Mouse (Mus musculus) bone marrow macrophage, adult 2 months (primary cell): ENCODE results near the gene Calhm5. TPM values are rescaled to one million over a fixed set of nuclear protein-coding genes. Genes with fewer than 3 reads are reported as not detected.
A peak's percentile ranks its signal among the peaks of the same experiment; 100 is the strongest.

ENCODE experiments used
- H3K27ac ChIP-seq: 2 replicates; pipeline ENCODE4 v1.5.1; 2012; ENCODE audit warnings: low read depth, low read length; ENCODE audit not compliant: insufficient read depth
- H3K4me1 ChIP-seq: 2 replicates; pipeline ENCODE4 v1.6.1; 2012; ENCODE audit warnings: low read length; ENCODE audit not compliant: control insufficient read depth, insufficient read depth
- H3K4me3 ChIP-seq: 2 replicates; pipeline ENCODE4 v1.5.1; 2012; ENCODE audit warnings: mild to moderate bottlenecking, low read length, moderate library complexity; ENCODE audit not compliant: insufficient read depth
- CTCF ChIP-seq: IDR thresholded peaks from 2 replicates; pipeline ENCODE4 v1.5.1; 2012; ENCODE audit warnings: low read depth, mild to moderate bottlenecking, low read length, moderate library complexity
- POLR2A ChIP-seq: IDR thresholded peaks from 2 replicates; pipeline ENCODE4 v1.6.1; 2012; ENCODE audit warnings: mild to moderate bottlenecking, low read depth, low read length, borderline replicate concordance
- polyA plus RNA-seq: library from polyadenylated mRNA; stranded (reverse); fragments of >200 nt; gene quantifications from 2 replicates; pipeline ENCODE4 v1.2.4, GENCODE M21; 2012; ENCODE audit not compliant: missing spikeins, insufficient read depth, insufficient read length

The Calhm5 gene
- not detected in 2 replicates for polyA plus RNA-seq

DNA sequence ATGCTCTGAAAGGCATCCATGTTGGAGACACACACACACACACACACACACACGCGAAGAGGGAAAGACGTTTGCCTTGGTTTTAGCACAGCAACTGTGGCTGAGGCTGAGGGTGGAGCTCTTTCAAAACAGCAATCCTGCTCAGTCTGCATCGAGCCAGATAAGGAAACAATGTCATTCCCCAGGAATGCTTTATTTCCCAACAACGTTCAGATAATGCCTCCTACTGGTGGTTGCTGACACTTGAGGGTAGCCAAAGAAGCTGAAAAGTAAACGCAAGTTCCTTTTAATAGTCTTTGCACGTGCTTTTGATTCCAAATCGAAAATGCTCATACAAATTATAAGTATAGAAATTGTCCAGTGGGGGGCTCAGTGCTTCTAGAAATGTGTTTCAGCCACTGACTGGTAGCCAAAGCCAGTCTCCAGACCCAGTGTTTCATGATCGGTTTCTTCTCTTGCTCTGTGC is at the start of gene Calhm5:
Gene Calhm5, minus strand, starts transcription at position 102 of the 466 bp plus-strand sequence.
- Histone ChIP-seq H3K4me3 (peak within 1 kb of the TSS; percentile 27; the same call in 1 of the 2 replicates), H3K27ac (no peak within 1 kb of the TSS), H3K4me1 (peaks cover 9% of the 10 kb centered on the region)
- TF ChIP-seq POLR2A: no peak
- TF ChIP-seq CTCF: no peak

- TF ChIP-seq CTCF (no peak), POLR2A (no peak)
- Histone ChIP-seq H3K27ac (no peak overlapping the region), H3K4me3 (no peak overlapping the region), H3K4me1 (peaks cover 11% of the 10 kb centered on the region)
These were observed 45.4 kb upstream of the Calhm5 start for GRCm38 (mm10) chr10:34141693-34142092.

DNA sequence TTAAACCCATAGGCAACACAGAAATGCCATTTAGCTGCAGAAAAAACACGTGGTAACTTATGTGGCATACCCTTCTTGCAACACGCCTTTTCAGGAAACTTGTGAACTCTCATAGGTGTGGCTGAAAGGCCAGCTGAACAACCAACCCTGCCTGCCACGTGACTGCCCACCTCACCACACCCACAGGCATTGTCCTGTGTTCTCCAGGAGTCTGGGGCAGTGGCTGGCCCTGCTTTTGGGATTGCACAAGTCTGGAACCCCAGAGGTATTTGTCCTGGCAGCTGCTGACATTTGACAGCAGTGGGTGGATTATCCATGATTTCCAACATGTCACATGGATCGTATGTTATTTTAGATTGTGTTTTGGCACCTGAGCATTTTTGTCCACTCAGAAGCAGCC is 43.4 kb upstream of the Calhm5 start:
- no peak overlapping the region for H3K27ac ChIP-seq
- TF ChIP-seq CTCF (no peak), POLR2A (no peak)
- peaks cover 11% of the 10 kb centered on the region for H3K4me1 ChIP-seq
- H3K4me3 ChIP-seq: no peak overlapping the region

GRCm38 (mm10) chr10:34138027-34138426 is 41.7 kb upstream of the Calhm5 start:
- Histone ChIP-seq H3K4me1 (peaks cover 12% of the 10 kb centered on the region), H3K27ac (peak overlapping the region; percentile 74), H3K4me3 (no peak overlapping the region)
- TF ChIP-seq CTCF (no peak), POLR2A (no peak)

GRCm38 (mm10) chr10:34136432-34136831 is 40.1 kb upstream of the Calhm5 start:
- TF ChIP-seq POLR2A (no peak), CTCF (no peak)
- Histone ChIP-seq H3K4me1 (peaks cover 23% of the 10 kb centered on the region), H3K27ac (no peak overlapping the region), H3K4me3 (no peak overlapping the region)

- Histone ChIP-seq H3K4me1 (peaks cover 38% of the 10 kb centered on the region), H3K27ac (peak overlapping the region; percentile 92), H3K4me3 (no peak overlapping the region)
- TF ChIP-seq POLR2A (no peak), CTCF (no peak)
These were observed 35.0 kb upstream of the Calhm5 start for GRCm38 (mm10) chr10:34131356-34131755.

DNA sequence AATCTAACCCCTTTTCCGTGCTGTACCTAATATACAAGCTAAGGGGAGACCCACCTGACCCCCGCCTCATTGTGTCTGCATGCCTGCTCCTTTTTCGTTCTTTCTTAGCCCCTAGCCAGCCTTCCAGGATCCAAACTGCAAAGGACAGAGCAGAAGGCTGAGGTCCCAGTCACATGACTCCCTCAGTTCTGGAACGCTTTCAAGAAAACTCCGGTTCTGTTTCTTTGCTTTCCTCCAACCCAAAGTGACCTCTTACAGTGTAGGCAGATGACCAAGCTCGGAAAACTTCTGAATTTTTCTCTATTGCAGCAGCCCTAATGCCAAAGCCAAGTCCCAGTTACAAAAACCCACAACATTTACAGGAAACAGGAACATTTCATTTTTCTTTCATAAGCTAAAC is 32.1 kb upstream of the Calhm5 start:
- no peak for TF ChIP-seq POLR2A
- no peak for TF ChIP-seq CTCF
- peak overlapping the region; percentile 96 for H3K27ac ChIP-seq
- peak overlapping the region; percentile 72 for H3K4me3 ChIP-seq
- peaks cover 38% of the 10 kb centered on the region for H3K4me1 ChIP-seq

GRCm38 (mm10) chr10:34127392-34128378 is 31.4 kb upstream of the Calhm5 start, which contains the start of gene Calhm6:
TSS of gene Calhm6 (minus strand) at chr10:34127984.
- TF ChIP-seq CTCF (no peak), POLR2A (no peak)
- H3K27ac ChIP-seq: peak within 1 kb of the TSS; percentile 96

GRCm38 (mm10) chr10:34118421-34118820 is 22.1 kb upstream of the Calhm5 start:
- H3K27ac ChIP-seq: no peak overlapping the region
- TF ChIP-seq POLR2A: no peak
- TF ChIP-seq CTCF: no peak
- H3K4me1 ChIP-seq: peaks cover 4% of the 10 kb centered on the region
- no peak overlapping the region for H3K4me3 ChIP-seq

More at GRCm38 (mm10) chr10:34127392-34128378, 31.4 kb upstream of the Calhm5 start, which contains the start of gene Calhm6:
- H3K4me3 ChIP-seq: peak within 1 kb of the TSS; percentile 72
- H3K4me1 ChIP-seq: peaks cover 34% of the 10 kb centered on the region

DNA sequence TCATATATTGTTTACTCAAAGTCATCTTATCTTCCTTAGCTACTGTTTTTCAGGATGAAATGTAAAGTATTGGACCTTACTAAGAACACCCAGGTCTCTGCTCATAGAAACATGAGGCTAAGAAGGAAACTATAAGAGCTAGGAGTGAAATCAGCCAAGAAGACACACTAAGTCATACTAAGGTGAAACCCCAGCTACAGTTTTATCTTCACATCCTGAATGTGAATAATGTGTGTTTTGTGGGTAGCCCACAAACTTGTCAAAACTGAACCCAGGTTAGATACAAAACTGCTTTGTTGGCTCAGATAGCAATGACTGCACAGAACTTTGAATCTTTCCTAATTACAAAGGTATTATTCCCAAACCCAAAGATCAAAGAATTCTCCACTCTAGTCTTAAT is 21.5 kb upstream of the Calhm5 start:
- H3K4me1 ChIP-seq: peaks cover 8% of the 10 kb centered on the region
- no peak overlapping the region for H3K27ac ChIP-seq
- H3K4me3 ChIP-seq: no peak overlapping the region
- TF ChIP-seq POLR2A: no peak
- no peak for TF ChIP-seq CTCF
